Mouse (Mus musculus): ENCODE data around the gene Ccdc141.

DNA sequence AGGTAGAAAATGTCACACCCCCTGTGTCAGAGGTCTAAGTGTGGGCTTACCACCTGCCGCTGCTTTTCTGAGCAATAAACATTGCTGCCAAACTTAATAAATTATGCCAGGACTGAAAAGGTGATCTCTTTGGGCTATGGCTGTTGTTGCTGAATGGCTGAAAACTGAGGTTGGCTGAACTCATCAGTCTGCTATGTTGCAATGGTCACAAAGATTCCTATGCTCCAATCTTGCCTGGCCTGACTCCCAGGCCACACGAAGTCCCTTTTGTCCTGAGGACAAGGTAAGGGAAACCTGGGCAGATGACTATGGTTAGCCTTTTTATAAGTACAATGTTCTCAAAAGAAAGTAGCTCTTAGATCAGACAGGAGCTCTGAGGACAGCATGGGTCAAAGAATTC lies 204.4 kb downstream of the Ccdc141 start:
- no peak for TF ChIP-seq CTCF (IDR thresholded peaks at IDR 0.05)
- no peak for TF ChIP-seq EP300 (IDR thresholded peaks at IDR 0.05)
